Mouse (Mus musculus) thymus, postnatal 4 days (tissue): ENCODE results near the gene Slc22a20.

Source experiments
- DNase-seq: peaks from one replicate; pipeline ENCODE4 v3.0.0; 2021

Gene Slc22a20

GRCm38 (mm10) chr19:5986043-5986442, at the start of gene Slc22a20:
Slc22a20 (minus strand) TSS chr19:5986143.
- DNase-seq, result no peak

GRCm38 (mm10) chr19:6030520-6031280, 44.8 kb upstream of the Slc22a20 start:
- no peak for DNase-seq

DNA sequence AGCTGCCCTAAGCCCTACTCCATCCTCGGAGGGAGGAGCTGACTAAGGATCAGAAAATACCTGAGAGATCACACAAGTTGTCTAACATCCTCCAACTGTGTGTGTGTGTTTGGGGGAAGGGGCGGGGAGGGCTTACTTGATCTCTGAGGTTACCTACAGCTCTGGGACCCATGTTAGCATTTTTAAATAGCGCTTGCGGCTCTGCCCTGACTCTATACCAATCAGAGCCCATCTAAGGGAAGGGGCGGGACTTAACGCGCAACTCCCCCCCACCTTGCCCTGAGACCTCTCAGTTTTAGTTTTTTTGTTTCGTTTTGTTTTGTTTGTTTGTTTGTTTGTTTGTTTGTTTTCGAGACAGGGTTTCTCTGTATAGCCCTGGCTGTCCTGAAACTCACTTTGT, 43.5 kb upstream of the Slc22a20 start:
- DNase-seq, result no peak

DNA sequence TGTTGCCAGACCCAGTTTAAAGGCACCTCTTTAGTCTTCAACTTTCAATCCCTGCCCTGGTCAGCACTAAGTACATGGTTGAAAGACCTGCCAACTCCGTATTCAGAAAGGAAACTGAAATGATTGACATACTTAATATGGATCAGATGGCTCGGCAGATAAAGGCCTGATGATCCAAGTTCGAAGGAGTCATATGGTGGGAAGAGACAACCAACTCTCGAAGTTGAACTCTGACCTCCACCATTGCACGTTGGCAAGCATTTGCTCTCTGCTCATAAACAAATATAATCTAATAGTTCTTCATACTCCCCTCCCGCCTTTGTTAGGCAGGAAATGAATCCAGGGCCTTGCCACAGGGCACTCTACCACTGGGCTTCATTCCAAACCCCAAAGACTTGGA, 43.0 kb upstream of the Slc22a20 start:
- no peak for DNase-seq

- no peak for DNase-seq
Measured at GRCm38 (mm10) chr19:6023930-6024329, 38.0 kb upstream of the Slc22a20 start.

GRCm38 (mm10) chr19:6023059-6023458, 37.1 kb upstream of the Slc22a20 start:
- DNase-seq, result no peak

- DNase-seq, result no peak
Measured at GRCm38 (mm10) chr19:6020276-6020675, 34.3 kb upstream of the Slc22a20 start.

GRCm38 (mm10) chr19:6018142-6019089, 32.5 kb upstream of the Slc22a20 start:
- peak; percentile 93 for DNase-seq

GRCm38 (mm10) chr19:6016532-6016931, 30.6 kb upstream of the Slc22a20 start:
- peak; percentile 21 for DNase-seq

GRCm38 (mm10) chr19:6015511-6016315, 29.8 kb upstream of the Slc22a20 start, which contains the start of gene Capn1:
Capn1 (minus strand) TSS chr19:6015897.
- peak; percentile 92 for DNase-seq

- peak; percentile 72 for DNase-seq
Measured at GRCm38 (mm10) chr19:6014991-6015510, 29.1 kb upstream of the Slc22a20 start.

- DNase-seq, result no peak
Measured at GRCm38 (mm10) chr19:6013691-6014090, 27.7 kb upstream of the Slc22a20 start.

GRCm38 (mm10) chr19:6009137-6009536, 23.2 kb upstream of the Slc22a20 start:
- no peak for DNase-seq

GRCm38 (mm10) chr19:6007013-6007412, 21.1 kb upstream of the Slc22a20 start:
- no peak for DNase-seq

DNA sequence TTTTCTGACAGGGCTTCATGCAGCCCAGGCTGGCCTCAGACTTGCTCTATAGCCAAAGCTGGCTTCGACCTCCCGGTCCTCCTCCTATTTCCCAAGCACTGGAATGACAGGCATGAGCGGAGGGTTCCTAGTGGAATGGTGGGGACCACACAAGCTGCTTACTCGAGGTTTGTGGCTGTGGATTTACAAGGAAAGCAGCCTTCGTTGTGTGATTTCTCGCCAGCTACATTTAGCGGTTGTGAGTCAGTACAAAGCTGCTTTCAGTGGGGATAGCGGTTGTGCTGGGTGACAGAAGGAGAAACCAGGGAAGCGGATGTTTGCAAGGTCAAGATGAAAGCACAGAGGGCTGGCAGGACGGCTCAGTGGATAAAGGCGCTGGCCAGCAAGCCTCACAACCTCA, 19.6 kb upstream of the Slc22a20 start:
- no peak for DNase-seq

DNA sequence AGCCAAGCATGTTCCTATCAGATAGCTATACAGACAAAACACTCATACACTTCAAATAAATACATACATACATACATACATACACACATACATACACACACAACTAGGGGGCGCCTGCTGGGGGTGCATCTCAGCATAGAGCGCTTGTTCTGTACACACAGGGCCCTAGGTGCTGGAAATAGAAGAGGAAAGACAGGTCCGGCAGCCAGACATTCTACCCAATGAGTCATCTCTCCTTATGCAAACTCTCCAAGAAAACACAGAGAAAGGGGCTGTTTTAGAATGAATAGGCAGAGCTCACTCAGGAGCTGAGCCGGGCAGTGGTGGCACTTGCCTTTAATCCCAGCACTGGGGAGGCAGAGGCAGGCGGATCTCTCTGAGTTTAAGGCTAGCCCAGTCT, 14.0 kb upstream of the Slc22a20 start:
- DNase-seq, result no peak

- DNase-seq, result no peak
Measured at GRCm38 (mm10) chr19:5998180-5998579, 12.2 kb upstream of the Slc22a20 start.

DNA sequence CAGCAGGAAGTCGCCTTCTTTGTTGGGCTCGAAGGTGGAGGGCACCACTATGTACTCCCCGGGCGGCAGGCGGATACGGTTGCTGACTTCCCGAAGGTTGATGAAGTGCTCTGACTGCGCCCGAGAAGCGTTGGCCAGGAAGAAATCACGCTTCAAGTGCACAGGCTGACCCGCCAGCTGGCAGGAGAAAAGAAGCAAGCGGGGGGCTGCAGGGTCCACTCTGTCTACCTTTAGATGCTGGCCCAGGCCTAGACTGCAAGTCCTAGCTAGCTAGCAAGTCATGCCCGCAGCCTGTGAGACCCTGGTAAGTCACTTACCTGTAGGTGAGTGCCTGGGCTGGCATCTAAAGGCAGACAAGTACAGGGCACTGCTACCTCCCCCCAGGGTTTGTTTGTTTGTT, 8.8 kb upstream of the Slc22a20 start:
- no peak for DNase-seq

DNA sequence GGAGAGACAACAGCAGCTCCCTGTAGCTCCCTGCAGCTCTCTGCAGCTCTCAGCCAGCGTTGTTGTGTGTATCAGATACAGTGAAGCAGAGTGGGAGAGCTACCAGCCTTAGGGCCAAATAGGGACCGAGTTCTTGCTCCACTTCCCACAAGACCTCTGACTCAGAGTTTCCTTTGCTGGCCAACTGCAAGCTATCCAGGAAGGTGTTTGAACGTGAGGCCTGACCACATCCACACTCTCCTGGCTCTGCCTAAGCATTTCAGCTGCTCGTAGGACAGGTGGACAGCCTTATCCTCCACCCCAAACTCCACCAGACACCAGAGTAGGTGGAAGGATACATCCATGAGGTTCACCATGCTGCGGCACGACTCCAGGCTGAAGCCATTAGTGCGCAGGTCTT, 6.1 kb upstream of the Slc22a20 start:
- DNase-seq, result no peak

GRCm38 (mm10) chr19:5991467-5991866, 5.5 kb upstream of the Slc22a20 start:
- DNase-seq, result no peak

DNA sequence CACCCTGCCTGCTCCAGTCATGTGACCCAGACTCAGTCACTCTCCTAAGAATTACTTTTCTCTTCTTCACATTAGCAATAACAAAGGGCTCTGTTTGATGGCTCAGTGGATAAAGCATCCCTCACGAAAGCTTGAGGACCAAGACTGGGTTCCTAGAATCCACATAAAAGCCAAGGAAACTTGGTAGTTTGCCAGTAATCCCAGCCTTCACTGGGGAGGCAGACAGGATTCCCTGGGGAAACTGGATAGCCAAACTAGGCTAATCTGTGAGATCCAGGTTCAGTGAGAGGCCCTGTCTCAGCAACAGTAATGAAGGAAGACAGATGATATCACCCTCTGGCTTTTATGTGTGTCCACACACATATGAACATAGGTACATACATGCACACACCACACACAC, 5.0 kb upstream of the Slc22a20 start:
- DNase-seq, result no peak

GRCm38 (mm10) chr19:5990033-5990432, 4.1 kb upstream of the Slc22a20 start:
- DNase-seq, result no peak

DNA sequence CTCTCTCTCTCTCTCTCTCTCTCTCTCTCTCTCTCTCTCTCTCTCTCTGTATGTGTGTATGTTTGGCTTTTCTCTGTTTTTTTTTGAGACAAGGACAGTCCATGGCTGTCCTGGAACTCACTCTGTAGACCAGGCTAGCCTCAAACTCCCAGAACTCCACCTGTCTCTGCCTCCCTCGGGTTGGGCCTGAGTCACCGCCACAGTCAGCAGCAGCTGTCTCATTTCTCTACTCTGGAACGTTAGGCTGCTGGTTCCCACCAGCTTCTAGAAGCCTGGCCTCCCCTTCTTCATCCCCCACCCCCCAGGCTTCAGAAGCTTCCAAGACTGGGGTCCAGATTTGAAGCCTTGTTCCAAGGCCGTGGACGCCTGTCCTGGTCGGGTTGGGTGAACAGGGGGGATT, 3.6 kb upstream of the Slc22a20 start:
- no peak for DNase-seq
